Mouse (Mus musculus): ENCODE data around the gene Gpr162.

The Gpr162 gene

DNA sequence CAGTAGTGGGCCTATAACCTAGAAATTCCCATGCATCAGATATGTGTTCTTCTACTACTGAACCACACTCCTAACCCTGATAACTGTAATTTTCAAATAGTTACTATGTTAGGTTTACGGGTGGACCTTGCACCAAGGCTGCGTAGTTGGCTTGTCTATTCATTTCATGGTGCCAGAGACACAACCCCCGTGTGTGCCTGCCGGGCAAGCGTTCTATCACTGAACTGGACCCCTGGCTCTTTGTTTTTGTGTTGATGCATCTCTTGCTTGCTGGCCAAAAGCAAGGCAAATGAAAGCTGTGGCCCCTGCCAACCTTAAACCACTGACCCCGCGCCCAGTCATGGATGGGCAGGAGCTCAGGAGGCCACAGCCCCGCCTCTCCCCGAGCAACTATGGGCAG, 18.0 kb upstream of the Gpr162 start:
- DNase-seq = no peak

DNA sequence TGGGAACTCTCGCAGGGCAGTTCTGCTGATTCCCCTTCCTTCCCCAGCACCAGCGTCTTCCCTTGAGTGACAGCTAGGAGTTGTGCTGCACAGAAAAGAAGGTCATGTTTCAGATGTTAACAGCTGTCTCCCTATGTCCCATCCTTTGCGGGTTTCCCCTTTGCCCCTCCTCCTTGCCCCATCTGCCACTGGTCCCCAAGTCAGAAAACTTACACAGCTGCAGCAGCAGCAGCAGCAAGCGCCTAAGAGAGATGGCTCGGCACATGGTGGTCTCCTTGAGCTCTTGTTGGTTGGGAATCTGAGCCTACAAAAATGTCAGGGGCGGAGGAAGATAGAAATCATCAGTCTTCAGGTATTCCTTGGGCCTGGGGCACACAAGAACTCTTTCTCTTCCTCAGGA, 15.6 kb upstream of the Gpr162 start:
- DNase-seq = no peak

DNA sequence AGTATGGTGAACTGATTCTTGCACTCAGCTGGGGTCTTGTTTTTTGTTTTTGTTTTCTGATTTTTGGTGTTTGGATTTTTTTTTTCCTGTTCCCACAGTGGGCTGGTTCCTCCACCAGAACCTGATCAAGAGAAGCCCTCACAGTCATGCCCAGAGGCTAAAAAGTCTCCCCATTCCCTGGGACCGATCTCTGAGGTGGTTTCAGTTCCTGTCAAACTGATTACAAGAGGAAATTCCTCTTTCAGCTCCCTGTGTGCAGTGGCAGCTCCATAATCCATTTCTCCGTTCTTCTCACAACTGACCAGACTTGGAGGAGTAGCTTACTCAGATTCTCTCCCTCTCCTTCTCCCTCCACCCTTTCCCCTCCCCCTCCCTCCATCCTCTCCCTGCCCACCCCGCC, 10.6 kb upstream of the Gpr162 start:
- no peak for DNase-seq

DNA sequence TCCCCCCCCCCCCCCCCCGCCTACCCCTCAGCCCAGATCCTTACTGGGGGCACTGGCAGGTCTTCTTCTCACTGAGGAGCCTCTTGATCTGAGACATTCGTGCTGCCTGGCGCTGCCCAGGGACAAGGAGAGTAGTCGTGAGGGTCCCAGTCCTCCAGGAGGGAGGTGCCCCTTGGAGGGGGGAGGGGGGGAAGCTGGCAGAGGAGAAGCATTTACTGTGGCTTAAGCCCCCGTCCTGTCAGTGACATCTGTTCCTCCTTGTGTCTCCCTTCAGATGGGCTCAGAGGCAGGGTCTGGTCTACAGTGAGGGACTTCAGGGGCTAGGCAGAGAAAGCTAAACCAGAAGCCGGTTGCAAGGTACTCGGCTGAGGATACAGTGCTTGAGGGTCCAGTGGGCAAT, 2.8 kb upstream of the Gpr162 start:
- peak in 1 of 2 experiments; percentile 39 for DNase-seq

DNA sequence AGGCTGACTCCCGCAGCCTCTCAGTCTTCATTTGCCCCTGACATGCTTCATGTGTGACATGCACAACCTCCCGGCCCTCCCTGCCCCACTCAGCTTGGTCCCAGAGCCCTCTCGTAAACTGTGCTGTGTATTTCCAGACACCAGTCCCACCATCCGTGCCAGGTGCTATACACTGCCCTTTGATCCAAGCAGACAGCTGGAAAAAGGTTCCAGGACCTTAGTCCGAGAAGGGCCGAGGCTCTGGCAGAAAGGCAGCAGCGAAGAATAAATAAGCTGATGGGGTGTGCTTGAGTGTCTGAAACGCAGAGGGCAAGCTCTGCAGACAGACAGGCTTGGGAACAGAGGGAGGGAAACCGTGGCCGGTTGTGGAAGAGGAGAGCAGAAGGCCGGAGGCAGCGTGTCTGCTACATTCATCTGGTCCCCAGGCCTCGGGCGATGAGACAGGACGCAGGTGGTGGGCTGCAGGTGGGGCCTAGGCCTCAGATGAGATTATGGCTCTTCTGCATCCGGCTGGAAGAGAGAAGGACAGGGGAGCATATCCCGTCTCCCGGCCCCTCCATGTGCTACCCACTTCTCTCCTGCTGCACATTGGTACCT, 2.1 kb upstream of the Gpr162 start:
- DNase-seq = peak; percentile 44 to 59

DNA sequence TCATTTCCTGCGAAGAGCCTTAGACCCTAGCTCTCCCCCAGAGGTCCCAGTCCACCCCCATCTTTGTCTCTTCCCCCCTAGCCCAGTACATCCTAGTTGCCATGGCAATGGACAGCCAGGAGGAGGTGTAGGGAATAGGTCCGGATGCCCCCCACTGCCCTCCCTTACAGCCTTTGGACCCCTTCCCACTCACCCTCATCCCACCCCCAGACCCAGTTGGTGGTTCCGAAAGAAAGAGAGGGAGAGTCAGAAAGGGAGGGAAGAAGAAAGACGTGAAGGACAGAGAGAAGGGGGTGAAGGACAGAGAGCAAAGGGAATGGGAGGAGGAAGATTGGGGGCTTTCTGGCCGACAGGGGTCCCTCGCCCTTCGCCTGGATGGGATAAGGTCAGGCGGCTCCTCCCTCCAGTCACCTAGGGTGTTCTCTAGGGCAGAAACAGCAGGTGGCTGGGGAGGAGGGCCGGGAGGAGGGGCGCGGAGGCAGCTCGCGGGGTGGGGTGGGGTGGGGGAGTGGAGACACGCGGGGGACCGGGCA, 592 bp downstream of the Gpr162 start:
- DNase-seq = peak; percentile 66

DNA sequence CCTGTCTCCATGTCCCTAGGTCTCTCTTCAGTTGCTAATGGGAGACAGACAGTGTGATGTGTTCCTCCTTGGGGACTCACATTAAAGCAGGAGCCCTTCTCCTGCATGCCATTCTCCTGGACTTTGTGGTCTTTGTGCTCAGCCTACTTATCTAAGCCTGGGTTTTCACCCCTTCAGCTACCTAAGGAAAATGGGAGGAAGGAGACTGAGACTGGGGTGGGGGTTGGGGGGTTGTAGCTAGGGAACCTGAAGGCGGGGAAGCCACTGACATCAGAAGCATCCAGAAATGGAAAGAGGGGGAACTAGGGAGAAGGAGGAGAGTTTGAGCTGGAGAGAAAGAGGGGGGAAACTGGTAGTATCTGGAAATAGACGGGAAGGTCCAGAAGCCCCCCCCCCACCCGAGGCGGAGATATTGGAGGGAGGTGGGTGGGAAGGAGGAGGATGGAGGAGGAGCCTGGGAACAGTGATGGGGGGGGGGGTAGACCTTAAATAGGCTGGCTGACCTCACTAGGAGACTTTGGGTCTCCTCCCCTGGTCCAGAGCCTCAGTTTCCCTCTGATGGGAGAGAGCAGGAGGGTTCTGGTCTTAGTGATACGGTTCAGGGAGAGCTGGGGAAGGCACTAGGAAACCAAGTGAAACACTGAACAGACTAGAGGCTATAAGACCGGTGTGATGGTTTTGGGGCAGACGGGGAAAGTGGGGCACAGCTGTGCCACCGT, 1.2 kb downstream of the Gpr162 start:
- peak; percentile 38 to 45 for DNase-seq

DNA sequence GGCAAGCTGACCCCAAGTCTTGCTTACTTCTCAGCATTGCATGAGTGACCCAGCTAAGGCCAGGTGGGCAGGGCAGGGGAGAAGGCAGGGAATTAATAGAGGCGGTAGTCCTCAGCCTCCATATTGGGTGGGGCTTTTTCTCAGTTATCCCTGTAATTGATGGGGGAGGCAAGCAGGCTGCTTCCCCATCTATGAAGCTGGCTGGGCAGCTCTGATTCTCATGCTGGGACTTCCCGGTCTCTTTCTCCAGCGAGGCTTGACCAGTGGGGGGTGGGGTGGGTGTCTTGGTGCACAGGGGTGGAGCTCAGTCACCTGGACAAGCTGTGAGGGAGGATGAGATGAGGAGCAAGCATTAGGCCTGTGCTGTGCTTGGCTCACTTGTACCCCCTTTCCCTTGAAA, 2.0 kb downstream of the Gpr162 start:
- DNase-seq = peak in 1 of 2 experiments; percentile 52

DNA sequence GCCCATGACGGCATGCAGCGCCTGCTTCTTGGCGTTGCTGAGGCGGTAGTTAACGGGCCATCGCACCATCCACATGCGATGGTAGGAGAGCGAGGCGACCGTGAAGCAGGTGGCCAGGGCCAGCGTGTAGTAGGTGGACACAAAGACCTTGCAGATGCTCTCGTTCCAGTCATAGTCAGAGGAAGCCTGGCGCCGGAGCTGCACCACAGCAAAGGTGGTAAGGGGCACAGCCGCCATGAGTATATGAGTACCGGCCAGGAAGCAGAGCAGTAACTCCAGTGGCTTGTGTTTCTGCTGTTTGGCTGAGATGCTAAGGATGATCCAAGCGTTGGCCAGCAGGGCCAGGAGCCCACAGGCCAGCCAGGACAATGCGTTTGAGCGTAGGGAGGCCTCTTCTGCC, 2.5 kb downstream of the Gpr162 start:
- peak; percentile 52 to 61 for DNase-seq

DNA sequence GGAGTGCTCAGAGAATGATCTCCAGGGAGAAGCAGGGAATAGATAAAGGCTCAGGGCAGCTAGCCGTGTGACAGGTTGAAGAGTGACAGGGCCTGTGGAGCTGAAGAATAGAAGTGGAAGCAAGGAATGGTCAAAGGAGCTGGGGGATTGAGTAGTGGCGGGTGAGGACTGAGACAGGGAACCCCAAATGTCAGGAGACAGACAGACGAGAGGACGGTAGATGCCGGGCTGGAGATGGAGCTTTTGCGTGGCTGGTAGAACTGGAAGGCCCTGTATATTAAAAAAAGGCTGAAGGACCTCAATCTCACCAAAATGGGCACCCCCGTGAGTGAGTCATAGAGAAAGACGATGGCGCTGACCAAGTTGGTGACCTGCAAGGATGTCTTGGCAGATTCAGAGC, 3.3 kb downstream of the Gpr162 start:
- no peak for DNase-seq

DNA sequence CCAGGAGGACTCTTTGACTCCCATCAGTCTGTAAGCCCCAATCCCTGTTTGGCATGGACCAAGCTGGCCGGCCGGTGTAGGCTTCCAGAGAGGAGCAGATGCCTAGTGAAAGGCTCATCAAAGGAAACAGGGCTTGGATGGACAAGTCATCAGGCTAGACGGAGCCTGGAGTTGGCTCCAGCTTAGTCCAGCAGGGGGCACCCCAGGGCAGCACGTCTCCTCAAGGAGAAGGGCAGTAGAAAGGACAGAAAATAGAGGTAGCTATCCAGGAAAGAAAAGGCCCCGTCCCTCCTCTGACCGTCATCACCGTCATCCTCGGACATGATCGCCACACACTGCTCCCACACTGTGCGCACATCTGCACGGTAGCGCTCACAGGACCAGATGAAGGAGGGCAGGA, 4.1 kb downstream of the Gpr162 start:
- peak; percentile 95 to 98 for DNase-seq

DNA sequence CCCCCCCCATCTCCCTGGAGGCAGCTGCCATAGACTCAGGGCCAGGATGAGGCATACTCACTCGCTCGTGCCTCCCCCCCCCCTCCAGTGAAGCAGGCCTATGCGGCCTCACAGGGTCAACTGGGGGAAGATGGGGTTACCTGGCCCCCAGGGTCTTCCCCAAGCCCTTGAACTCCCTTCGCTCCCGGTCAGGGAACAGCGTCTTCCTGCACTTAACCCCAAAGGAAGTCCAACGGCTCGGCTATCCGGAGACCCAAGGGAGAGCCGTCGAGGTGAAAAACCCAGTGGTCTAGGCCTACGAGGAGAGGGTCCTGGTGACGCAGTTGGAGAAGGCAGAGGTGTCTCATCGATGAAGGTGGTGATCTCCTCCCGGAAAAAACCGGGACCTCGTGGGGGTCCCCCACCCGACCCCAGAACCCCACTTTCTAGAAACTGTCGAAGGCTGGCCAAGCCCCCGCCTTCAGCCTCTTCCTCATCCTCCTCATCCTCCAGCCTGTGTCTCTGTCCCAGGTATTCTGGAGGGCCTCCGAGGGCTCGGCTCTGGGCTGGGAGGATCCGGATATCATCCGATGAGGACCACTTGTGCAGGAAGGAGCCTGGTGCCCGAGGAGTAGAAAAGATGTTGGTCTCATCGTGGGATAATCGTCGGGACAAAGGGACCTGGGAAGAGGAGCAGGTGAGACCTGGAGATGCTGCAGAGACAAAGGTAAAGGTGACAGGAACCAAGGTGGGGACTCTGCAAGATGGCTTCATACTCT, 5.0 kb downstream of the Gpr162 start:
- peak in 1 of 2 experiments; percentile 33 for DNase-seq

DNA sequence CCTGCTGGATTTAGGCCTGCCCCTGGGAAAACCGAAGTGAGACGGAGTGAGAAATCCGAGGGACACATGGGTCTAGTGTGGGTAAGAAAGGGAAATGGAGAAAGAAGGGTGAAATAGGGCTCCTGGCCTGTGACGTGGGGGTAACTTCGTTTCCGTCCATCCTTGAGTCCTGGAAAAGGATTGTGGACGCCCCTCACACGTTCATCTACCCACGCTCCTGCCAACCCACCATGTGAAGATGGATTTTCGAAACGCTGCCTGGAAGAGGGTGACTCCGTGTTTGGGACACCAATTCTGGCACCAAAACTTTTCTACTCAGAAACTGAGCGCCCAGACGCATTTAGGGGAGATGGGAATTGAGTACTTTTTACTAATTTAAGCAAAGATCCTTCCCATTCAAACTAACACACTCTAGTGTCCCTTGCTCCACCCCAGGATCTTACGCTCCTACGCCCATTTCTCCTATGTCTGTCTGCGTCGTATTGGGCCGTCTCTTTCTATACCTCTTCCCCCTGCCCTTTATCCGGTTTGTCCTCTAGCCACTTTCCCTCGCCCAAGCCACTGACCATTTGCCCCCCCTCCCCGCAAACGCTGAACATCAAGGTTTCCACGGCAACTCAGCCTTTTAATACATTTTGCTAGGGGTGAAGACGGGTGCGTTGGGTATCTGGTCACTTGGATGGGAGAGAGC, 5.8 kb downstream of the Gpr162 start:
- DNase-seq = peak in 1 of 2 experiments; percentile 36

DNA sequence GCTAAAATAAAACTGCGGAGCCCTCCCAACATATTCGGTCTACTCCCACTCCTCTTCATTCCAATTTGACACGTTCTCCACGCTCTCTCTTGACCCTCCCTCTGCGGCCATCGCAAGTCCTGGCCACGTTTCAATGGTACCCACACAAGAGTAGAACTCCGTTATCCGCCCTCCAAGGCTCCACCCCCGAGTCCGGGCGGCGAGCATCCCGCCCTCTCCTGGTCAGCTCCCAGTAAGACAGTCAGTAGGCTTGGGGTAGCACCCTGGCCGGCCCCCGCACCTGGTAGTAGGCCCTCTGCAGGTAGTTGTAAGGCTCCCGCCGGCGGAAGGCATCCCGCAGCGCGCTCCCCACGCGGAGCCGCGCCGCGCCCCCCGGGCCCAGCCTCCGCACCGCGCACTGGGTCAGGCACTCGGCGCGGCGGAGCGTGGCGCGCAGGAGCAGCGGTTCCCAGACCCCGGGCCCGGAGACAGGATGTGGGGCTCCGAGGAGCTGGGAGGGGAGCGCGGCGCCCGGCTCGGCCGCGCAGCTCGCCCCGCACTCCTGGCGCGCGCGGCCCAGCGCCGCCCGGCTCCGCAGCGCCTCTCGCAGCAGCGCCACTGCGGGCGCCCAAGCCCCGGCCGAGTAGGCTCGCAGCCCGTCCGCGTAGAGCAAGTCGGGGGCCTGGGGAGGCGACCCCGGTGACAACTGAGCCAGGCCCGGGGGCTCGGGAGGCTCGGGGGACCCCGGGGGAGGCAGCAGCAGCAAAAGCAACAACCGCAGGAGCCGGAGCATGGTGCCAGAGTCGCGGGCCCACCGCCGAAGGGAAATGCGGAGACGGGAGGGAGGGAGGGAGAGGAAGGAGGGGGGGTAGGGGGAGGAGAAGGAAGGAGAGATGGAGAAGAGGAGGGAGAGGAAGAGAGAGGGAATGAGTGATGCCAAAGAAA, 6.6 kb downstream of the Gpr162 start, which contains the start of gene P3h3:
TSS of gene P3h3 (minus strand) at position 837 of the 924 bp plus-strand sequence.
- peak; percentile 94 for DNase-seq

DNA sequence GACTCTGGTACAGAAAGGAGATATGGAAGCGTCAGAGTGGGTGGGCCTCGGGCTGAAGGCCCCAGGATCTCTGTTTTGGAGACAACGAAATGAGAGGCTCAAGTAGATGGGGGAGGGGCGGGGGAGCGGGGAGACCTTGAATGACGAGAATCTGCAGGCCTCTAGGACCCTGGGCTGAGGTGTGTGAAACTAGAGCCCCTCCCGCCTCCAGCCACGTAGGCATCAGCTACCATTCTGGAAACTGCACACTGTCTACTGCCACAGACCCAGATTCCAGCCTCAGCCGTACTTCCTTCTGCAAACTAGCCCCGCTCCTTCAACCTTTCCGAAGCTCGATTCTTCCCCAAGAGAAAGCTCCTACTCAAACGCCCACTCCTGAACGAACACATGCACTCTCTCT, 7.5 kb downstream of the Gpr162 start:
- DNase-seq = peak; percentile 74 to 85

DNA sequence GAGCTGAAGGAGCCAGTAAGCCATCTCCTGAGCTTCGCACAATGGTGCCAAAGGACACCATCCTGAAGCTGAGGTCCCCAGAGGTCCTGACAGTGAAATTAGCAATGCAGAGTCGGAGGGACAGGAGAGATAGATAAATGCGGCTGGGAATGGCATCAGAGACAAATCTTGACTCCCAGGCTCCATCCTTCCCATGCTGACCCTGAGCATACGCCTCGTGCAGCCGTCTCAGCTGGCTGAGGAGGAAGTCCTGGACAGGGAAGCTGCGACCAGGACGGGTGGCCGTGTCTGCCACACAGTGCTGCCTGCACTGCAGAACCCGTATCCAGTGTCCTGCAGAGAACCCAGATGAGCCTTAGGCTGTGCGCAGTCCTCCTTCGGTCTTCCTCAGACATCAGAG, 9.1 kb downstream of the Gpr162 start:
- DNase-seq = no peak

DNA sequence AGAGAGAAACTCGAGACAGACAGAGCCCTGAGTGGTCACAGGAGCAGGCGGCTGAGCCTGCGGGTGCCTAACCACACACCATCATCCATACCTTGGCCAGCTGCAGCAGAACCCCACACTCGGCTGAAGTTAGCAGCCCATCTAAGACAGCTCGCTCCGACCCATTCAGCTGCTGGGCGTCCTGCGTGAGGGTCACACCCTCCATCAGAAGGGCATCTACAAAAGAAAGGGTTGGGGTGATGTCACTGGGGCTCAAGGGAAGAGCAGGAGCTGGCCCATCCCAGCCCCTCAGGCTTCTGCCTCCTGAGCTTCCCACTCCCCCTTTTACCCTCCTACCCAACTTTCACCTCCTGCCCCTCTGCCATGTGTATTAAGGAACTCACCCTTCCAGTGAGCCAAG, 13.2 kb downstream of the Gpr162 start:
- DNase-seq = no peak

DNA sequence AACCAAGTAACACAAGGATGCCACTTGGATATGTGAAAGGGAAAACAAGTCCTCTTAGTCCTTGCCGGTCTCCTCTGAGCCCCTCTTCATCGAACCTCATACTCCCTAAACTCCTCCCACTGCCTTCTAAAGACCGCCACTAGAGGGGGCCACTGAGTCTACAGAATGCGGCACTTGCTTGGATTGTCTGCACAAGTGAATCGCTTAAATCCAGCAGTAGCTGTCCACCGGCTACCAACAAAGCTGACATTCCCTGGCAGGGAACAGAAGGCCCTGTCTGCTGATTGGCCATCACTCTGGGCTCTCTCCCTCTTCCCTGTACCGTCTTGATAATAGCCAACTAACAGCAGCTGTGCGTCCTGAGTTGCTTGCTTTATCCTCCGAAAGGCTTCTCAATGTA, 16.5 kb downstream of the Gpr162 start:
- DNase-seq = peak; percentile 98 to 99

DNA sequence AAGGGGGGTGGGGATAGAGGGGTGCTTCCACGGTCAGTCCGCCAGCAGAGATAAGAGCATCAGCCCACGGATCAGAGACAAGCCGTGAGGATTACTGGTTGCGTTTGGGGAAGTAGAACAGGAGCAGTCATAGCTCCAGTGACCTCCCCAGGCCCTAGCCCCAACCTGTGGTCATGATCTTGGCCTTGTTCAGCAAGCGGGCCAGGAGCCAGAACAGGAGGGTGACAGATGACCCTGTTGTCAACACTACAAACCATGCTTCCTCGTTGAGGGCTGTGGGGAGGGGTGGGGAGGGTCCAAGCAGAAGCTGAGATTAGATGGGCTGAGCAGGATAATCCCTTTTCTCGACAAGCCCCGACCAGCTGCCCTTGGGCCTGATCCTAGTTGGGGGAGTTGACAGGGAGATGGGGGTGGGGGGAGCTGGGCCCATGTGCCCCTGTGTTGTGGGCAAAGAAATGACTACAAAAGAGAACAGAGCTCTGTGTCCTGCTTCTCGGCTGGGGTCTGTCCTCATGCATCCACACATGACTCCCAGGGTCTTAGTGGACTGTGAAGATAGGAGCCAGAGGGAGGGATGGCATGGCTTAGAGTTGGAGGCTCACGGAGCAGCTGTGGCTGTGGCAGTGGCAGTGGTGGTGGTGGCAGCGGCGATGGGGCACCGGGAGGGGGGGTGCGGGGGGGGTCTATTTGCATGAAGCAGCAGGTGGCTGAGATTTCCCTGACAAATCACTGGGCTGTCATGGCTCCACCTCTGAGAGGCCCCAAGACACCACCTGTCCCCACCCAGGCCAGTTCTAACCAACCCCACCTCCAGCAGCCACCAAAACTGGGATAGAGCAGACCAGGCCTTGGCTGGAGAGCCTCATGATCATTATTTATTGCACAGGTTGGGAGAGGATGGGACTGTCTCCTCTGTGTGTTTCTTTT, 23.3 kb downstream of the Gpr162 start, which contains the start of gene Gnb3:
TSS of gene Gnb3 (minus strand) at position 35 of the 927 bp plus-strand sequence.
- DNase-seq = peak; percentile 36 to 69

DNA sequence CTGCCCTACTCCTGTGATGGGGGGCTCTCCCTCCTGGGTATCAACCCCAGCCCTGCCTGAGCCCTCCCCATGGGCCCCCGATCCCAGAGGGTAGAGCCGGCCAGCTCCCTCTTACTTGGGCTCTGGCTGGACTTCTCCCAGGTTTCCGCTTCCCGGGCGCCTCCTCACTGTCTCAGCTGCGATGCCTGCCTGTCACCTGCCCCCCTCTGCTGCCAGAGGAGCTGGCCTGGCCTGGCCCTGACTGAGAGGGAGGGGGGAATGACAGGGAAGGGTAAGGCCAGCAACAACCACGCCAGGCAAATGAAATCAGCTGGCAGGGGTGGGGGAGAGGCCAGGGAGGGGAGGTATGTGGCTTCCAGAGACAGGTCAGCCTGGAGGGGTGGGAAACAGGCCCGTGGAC, 24.0 kb downstream of the Gpr162 start:
- peak; percentile 39 to 63 for DNase-seq

DNA sequence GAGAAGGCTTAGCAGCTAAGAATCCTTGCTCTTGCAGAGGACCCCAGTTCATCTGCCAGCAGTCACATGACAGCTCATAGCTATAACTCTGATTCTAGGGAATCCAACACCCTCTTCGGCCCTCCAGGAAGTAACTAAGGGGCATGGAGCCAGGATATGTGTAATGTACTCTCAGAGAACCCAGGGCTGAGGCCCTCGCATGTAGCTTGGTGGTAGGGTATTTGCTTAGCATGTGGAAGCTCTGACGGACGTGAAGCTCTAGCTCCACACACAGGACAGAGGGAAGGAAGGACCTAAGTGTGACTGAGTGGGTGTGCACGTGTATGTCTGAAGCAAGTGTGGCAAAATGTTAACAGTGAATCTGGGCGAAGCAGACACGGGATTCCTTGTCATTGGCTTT, 27.4 kb downstream of the Gpr162 start:
- DNase-seq = no peak
